Mouse (Mus musculus) yolk sac, embryonic 10.5 days (tissue): ENCODE results near the gene Ccl22.

Experiments
- DNase-seq: peaks from one replicate; pipeline ENCODE4 v3.0.0-alpha.2; 2017; ENCODE audit warnings: low spot score

Gene Ccl22

GRCm38 (mm10) chr8:94778895-94779533, 33.6 kb downstream of the Ccl22 start:
- DNase-seq: no peak

DNA sequence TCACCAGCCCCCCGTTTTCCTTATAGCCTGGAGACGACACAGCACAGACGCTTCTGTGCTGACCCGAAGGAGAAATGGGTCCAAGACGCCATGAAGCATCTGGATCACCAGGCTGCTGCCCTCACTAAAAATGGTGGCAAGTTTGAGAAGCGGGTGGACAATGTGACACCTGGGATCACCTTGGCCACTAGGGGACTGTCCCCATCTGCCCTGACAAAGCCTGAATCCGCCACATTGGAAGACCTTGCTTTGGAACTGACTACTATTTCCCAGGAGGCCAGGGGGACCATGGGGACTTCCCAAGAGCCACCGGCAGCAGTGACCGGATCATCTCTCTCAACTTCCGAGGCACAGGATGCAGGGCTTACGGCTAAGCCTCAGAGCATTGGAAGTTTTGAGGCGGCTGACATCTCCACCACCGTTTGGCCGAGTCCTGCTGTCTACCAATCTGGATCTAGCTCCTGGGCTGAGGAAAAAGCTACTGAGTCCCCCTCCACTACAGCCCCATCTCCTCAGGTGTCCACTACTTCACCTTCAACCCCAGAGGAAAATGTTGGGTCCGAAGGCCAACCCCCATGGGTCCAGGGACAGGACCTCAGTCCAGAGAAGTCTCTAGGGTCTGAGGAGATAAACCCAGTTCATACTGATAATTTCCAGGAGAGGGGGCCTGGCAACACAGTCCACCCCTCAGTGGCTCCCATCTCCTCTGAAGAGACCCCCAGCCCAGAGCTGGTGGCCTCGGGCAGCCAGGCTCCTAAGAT, 34.3 kb downstream of the Ccl22 start:
- no peak for DNase-seq

GRCm38 (mm10) chr8:94780491-94781154, 35.2 kb downstream of the Ccl22 start:
- peak; percentile 51 for DNase-seq

DNA sequence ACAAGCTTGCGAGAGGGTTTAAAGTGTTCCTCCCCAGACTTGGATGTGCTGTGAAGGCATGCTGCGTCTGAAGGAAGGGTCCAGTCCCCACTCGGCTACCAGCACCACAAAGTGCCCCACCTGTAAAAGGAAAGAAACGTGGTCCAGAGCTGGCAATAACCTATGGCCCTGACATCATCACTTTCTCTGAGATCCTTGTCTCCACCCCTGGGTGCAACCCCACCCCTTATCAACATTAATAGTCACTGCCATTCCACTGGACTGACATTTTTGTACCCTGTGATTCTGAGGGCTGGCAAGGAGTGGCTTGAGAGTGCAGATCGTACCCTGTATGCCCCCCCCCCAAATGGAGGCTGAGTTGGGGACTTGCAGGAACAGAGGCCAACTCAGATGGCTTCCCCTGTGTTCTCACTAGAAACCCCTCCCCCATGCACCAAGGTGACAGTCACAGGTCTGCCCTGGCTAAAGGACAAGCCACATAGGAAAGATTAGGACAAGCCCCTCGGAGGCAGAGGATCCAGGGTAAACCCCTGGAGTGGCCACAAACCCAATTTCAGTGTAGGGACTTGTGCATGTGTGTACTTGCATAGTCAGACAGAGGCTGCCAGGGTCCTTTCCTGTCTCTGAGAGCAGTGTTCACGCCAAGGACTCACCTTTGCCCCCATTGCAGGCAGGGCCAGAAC, 35.9 kb downstream of the Ccl22 start:
- DNase-seq: no peak

DNA sequence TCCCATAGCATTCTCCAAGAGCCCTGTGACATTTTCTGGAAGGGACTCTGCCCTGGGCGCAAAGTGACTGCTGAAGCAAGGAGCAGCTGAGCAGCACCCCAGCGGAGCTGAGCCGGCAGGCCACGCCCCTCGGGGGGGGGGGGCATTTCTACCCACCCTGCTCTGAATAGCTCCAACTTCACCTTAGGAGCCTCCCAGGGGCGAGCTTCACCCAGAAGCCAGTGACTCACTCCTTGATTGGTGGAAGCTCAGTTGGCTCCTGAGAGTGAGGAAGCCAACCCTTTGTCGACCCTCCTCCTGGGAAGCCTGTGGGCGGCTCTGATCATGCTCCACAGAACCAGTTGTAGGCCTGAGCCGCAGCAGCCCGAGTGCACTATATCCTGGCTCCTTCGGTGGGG, 36.4 kb downstream of the Ccl22 start:
- DNase-seq: peak; percentile 95

DNA sequence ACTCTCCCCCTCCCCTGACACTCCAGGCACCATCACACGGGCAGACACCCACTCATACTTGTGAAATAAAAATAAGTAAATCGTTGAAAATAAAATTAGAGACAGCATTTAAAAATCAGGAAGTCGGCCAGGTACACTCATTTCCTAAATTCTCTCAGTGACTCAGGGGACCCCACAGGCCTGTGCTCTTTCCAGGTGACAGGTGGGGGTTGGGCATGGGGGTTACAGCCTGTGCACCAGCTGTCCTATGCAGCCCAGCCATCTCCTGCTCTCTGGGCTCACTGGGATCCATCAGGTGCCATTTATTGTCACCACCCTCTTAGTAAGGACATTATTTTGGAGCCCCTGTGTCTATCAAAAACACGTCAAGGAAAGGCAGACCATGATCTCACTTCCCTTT, 38.5 kb downstream of the Ccl22 start:
- DNase-seq: no peak

DNA sequence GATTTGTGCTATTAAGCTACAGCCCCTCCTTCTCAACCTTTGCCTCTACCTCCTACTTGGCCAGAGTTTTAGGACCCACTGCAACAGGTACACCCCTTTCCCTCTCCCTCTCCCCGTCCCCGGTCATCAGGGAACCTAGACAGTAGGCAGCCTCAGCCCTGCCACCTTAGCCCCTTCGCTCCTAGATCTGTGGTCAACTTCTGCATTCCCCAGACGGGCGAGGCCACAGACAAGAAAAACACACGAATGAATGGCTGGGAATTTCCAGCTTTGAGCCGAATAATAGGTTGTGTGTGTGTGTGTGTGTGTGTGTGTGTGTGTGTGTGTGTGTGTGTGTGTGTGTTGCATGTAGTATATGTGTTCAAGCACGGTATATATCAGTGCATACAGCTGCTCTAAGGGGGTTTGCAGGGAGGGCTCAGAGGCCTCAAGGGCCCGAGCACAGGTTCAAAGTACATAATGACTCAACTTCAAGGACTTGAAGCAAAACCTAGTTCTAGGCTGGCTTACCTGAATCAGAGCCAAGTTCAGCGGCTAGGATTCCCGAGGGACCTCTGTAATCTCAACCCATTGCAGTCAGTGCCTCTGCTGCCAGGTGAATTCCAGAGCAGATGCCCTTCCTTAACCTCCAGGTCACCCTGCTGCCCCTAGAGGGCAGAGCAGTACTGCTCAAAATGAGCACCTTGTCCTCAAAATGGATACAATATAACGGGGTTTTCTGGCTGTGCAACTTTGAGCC, 40.0 kb downstream of the Ccl22 start:
- DNase-seq: peak; percentile 32

- no peak for DNase-seq
These were observed 40.7 kb downstream of the Ccl22 start for GRCm38 (mm10) chr8:94785995-94786595.

DNA sequence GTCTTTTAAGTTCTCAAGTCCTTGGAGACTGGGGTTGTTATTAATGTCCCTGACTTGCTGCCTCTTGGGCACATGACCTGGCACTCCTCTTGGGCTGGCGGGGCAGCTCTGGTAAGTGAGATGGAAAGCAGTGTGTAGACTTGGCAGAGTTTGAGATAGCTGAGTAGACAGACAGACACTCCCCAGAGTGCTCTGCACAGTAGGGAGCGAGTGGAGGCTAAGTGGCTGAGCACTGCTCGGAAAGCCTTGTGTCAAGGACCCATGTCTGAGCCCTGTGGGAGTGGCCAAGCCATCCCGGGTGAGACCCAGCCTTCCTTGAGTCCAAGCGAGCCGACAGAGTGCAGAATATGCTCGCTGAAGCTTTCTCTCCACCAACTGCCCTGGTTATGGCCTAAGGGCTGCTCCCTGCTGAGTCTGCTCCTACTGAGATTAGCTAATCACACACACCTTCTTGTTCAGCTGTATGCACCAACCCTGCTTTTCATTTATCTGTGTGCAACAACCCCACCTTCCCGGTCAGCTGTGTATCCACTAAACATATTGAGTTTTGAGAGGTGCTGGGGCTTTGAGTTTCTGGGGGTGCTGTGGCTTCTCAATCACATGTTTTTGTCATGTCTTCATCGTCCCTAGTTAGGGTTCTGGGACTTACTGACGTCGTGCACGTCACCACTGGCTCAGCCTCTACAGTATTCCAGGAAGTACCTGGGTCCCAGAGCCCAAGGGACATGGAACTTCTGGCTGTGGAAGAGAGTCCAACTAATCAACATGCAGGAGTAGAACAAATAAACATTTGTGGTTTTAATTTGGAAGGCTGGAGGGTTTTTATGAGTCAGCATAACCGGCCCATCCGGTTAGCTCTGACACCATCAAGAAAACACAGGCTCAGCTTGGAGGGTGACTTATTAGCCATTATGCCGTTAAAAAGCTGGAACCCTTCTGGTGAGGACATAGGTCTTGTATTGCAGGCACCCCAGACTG, 42.4 kb downstream of the Ccl22 start:
- DNase-seq: no peak

DNA sequence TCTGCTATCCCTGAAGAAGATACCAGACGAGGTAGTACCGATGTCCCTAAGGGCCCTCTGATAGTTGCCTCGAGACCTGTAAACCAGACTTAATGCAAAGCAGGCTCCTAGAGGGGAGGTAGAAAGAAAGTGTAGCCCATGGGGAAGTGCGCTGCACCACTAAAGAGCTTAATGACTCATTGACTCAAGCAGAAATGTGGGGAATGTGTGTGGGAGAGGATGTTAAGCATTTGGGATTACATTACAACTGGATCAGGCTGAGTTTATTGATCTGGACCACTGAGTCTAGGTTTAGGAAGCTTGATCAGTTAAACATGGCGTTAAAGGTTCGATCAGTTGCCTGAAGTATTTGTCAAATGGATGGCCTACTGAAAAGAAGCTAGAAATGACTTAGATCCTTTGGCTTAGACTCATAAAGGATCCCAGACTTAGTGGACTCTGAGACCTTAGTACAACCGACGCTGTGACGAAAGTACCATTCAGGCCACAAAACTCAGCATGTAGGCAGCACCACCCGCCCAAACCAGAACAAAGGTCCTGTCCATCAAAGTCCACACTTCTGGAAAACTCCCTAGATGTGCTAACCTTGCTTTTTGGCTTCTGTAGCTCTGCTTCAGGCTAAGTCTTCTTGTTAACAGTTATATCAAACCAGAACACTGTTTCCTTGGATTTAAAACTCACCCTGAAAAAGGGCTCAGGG, 44.0 kb downstream of the Ccl22 start:
- no peak for DNase-seq

DNA sequence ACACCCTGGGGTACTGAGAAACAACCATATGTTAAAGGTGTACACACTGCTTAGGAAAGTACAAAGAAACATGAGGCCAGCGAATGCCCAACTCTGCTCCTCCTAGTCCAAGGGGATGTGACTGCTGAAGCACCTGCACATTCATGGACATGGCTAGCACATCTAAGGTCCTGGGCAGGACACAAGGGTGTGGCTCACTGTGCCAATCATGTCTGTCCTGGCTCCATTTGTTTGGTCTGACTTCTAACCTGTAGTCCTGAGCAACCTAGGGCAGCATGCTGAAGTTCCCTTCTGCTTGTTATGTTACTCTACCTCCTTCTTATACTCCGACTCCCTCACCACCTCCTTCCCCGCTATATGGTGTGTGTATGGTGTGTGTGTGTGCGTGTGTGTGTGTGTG, 49.0 kb downstream of the Ccl22 start:
- DNase-seq: no peak

GRCm38 (mm10) chr8:94794782-94795181, 49.4 kb downstream of the Ccl22 start:
- no peak for DNase-seq

DNA sequence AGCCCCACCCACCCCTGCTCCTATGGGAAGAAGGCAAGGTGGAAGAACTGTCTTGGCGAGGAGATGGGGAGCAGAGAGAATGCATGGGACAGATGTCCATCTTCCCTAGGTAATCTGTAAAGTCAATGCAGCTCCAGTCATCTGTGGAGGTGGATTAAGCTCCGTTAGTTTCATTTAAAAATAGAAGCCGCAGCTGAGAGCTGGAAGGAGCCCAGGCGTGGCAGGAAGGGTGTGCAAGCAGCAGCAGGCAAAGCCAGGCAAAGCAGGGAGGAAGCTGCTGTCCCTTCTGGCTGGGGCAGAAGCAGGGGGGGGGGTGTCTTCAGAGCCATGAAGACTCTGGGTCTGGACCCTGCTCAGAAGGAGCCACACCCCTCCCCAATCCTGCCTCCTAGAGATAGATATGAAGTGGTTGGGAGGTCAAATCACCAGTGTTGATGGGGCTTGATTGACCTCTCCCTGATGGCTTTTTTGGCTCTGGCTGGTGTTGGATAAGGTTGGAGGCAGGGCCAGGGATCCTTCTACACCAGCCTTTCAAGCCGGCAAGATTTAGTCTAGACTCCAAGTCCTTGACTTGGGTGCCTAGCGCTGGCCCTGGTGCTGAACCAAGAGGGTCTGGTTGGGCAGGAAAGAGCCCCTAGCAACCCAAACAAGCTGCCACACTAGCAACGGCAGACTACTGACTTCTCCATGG, 55.0 kb downstream of the Ccl22 start:
- DNase-seq: no peak
